Mouse (Mus musculus): Measurements from ENCODE around the gene Syt12. TPM values are rescaled to one million over a fixed set of nuclear protein-coding genes. Genes with fewer than 3 reads are reported as not detected.

Syt12 gene
- total and polyA plus RNA-seq, 3 experiments, result not detected

DNA sequence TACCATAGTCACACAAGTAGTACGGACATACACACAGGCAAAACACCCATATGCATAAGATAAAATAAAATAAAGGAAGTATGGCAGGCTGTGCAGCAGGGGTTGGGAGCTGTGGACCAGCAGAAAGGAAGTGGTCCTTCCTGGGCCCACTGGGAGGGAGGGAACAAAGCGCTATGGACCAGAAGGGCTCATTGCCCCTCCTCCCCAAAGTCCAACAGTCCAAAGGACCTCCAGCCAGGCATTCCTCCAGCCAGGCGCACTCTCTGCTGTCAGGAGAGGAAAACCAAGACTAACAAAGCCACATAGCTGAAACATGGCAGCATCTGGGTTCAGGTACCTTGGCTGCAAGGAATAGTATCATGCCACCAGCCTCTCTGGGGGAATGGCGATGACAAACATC is 12.6 kb downstream of the Syt12 start:
- Histone ChIP-seq H3K4me1 (ENCODE audit: control insufficient read depth in 1 of 2, insufficient read depth in 2 of 2, low read length in 2 of 2) (peaks cover 0 to 18% of the 10 kb centered on the region in 2 experiments; a peak in 1 of 4 replicates), H3K4me3 (ENCODE audit: control insufficient read depth in 1 of 2, insufficient read depth in 1 of 2, low read depth in 2 of 2, low read length in 2 of 2) (no peak overlapping the region), H3K27ac (ENCODE audit: control insufficient read depth, low read depth, low read length) (no peak overlapping the region), H3K79me2 (ENCODE audit: control insufficient read depth, insufficient read depth, low read length, poor library complexity) (no peaks in the 10 kb centered on the region), H3K27me3 (ENCODE audit: control insufficient read depth in 1 of 2, insufficient read depth in 2 of 2, low read length in 2 of 2) (no peaks in the 10 kb centered on the region), H3K36me3 (ENCODE audit: control insufficient read depth in 1 of 2, insufficient read depth in 2 of 2, low read length in 2 of 2) (peaks cover 0 to 2% of the 10 kb centered on the region in 2 experiments; a peak in 2 of 4 replicates), H3K9ac (ENCODE audit: control insufficient read depth, low read depth, low read length, poor library complexity, severe bottlenecking) (no peak overlapping the region), H3K9me3 (replicated peaks; ENCODE audit: insufficient read depth, low read length) (no peaks in the 10 kb centered on the region)
- peak; percentile 41 for DNase-seq (ENCODE audit: low read depth, low spot score)
- TF ChIP-seq SIN3A (IDR thresholded peaks at IDR 0.05; ENCODE audit: low read length) (no peak), NRF1 (IDR thresholded peaks at IDR 0.05; ENCODE audit: insufficient read depth, low read depth, low read length, poor library complexity, severe bottlenecking) (no peak), MAFK (IDR thresholded peaks at IDR 0.05; ENCODE audit: borderline replicate concordance, low read depth, low read length) (no peak), TCF12 (IDR thresholded peaks at IDR 0.05; ENCODE audit: low read depth, low read length) (no peak), POLR2A (IDR thresholded peaks at IDR 0.05; ENCODE audit: control insufficient read depth in 1 of 2, insufficient read depth in 1 of 2, low read depth in 1 of 2, low read length in 2 of 2, poor library complexity in 1 of 2) (no peak), TAL1 (IDR thresholded peaks at IDR 0.05; ENCODE audit: low read length) (no peak), MAZ (IDR thresholded peaks at IDR 0.05; ENCODE audit: low read depth, low read length) (no peak), MXI1 (IDR thresholded peaks at IDR 0.05; ENCODE audit: low read depth, low read length) (no peak), ZNF384 (IDR thresholded peaks at IDR 0.05; ENCODE audit: low read depth, low read length) (no peak), ZC3H11A (IDR thresholded peaks at IDR 0.05; ENCODE audit: low read depth, low read length) (no peak)

GRCm38 (mm10) chr19:4461981-4462380 is 15.3 kb downstream of the Syt12 start:
- H3K27ac ChIP-seq (ENCODE audit: control insufficient read depth, low read depth, low read length), result no peak overlapping the region
- no peak overlapping the region for H3K4me3 ChIP-seq (ENCODE audit: control insufficient read depth in 1 of 2, insufficient read depth in 1 of 2, low read depth in 2 of 2, low read length in 2 of 2)
- peaks cover 0 to 2% of the 10 kb centered on the region in 2 experiments; a peak in 2 of 4 replicates for H3K36me3 ChIP-seq (ENCODE audit: control insufficient read depth in 1 of 2, insufficient read depth in 2 of 2, low read length in 2 of 2)
- no peak for DNase-seq (ENCODE audit: low read depth, low spot score)
- H3K79me2 ChIP-seq (ENCODE audit: control insufficient read depth, insufficient read depth, low read length, poor library complexity), result no peaks in the 10 kb centered on the region
- no peak overlapping the region for H3K9ac ChIP-seq (ENCODE audit: control insufficient read depth, low read depth, low read length, poor library complexity, severe bottlenecking)
- no peaks in the 10 kb centered on the region for H3K27me3 ChIP-seq (ENCODE audit: control insufficient read depth in 1 of 2, insufficient read depth in 2 of 2, low read length in 2 of 2)
- no peaks in the 10 kb centered on the region for H3K9me3 ChIP-seq (replicated peaks; ENCODE audit: insufficient read depth, low read length)
- peaks cover 0 to 11% of the 10 kb centered on the region in 2 experiments; a peak in 1 of 4 replicates for H3K4me1 ChIP-seq (ENCODE audit: control insufficient read depth in 1 of 2, insufficient read depth in 2 of 2, low read length in 2 of 2)
- TF ChIP-seq USF2 (IDR thresholded peaks at IDR 0.05; ENCODE audit: borderline replicate concordance in 1 of 2, insufficient read depth in 1 of 2, low read depth in 1 of 2, low read length in 2 of 2), result no peak
- TF ChIP-seq GATA1 (IDR thresholded peaks at IDR 0.05; ENCODE audit: low read depth, low read length), result no peak
- TF ChIP-seq USF1 (IDR thresholded peaks at IDR 0.05; ENCODE audit: low read depth, low read length), result no peak
- no peak for TF ChIP-seq CHD1 (IDR thresholded peaks at IDR 0.05; ENCODE audit: low read depth, low read length)
- TF ChIP-seq MYC (IDR thresholded peaks at IDR 0.05; ENCODE audit: low read depth, low read length), result no peak
- no peak for TF ChIP-seq ETS1 (IDR thresholded peaks at IDR 0.05; ENCODE audit: low read depth, low read length)
- no peak for TF ChIP-seq MEF2A (IDR thresholded peaks at IDR 0.05; ENCODE audit: extremely low read depth, insufficient replicate concordance, low read depth, low read length, poor library complexity, severe bottlenecking)
- no peak for TF ChIP-seq KAT2A (conservative IDR thresholded peaks at IDR 0.05; ENCODE audit: low read depth, low read length)
- TF ChIP-seq RAD21 (IDR thresholded peaks at IDR 0.05; ENCODE audit: low read depth, low read length), result no peak
- no peak for TF ChIP-seq TAL1 (IDR thresholded peaks at IDR 0.05; ENCODE audit: low read length)
